Mouse (Mus musculus): ENCODE results near the gene Cacna1h.

Gene Cacna1h

GRCm38 (mm10) chr17:25445841-25446240 lies 12.3 kb upstream of the Cacna1h start:
- no peak for DNase-seq (ENCODE audit: low read depth, low spot score)

GRCm38 (mm10) chr17:25445074-25445473 lies 11.5 kb upstream of the Cacna1h start:
- no peak for DNase-seq (ENCODE audit: low read depth, low spot score)

- no peak for DNase-seq (ENCODE audit: low read depth, low spot score)
Observed at GRCm38 (mm10) chr17:25442889-25443288, 9.3 kb upstream of the Cacna1h start.

- no peak for DNase-seq (ENCODE audit: low read depth, low spot score)
Observed at GRCm38 (mm10) chr17:25441417-25441816, 7.8 kb upstream of the Cacna1h start.

- no peak for DNase-seq (ENCODE audit: low read depth, low spot score)
Observed at GRCm38 (mm10) chr17:25433223-25433616, 363 bp downstream of the Cacna1h start.

- DNase-seq (ENCODE audit: low read depth, low spot score): no peak
Observed at GRCm38 (mm10) chr17:25432433-25433181, 976 bp downstream of the Cacna1h start.

- no peak for DNase-seq (ENCODE audit: low read depth, low spot score)
Observed at GRCm38 (mm10) chr17:25430534-25430933, 3.0 kb downstream of the Cacna1h start.

- no peak for DNase-seq (ENCODE audit: low read depth, low spot score)
Observed at GRCm38 (mm10) chr17:25429886-25430285, 3.7 kb downstream of the Cacna1h start.

GRCm38 (mm10) chr17:25429240-25429639 lies 4.3 kb downstream of the Cacna1h start:
- no peak for DNase-seq (ENCODE audit: low read depth, low spot score)

GRCm38 (mm10) chr17:25427441-25427840 lies 6.1 kb downstream of the Cacna1h start:
- DNase-seq (ENCODE audit: low read depth, low spot score): no peak

- DNase-seq (ENCODE audit: low read depth, low spot score): no peak
Observed at GRCm38 (mm10) chr17:25425996-25426395, 7.6 kb downstream of the Cacna1h start.

- no peak for DNase-seq (ENCODE audit: low read depth, low spot score)
Observed at GRCm38 (mm10) chr17:25424526-25425080, 9.0 kb downstream of the Cacna1h start.

- no peak for DNase-seq (ENCODE audit: low read depth, low spot score)
Observed at GRCm38 (mm10) chr17:25420998-25421397, 12.6 kb downstream of the Cacna1h start.

GRCm38 (mm10) chr17:25418926-25419325 lies 14.7 kb downstream of the Cacna1h start:
- no peak for DNase-seq (ENCODE audit: low read depth, low spot score)

GRCm38 (mm10) chr17:25417990-25418389 lies 15.6 kb downstream of the Cacna1h start:
- no peak for DNase-seq (ENCODE audit: low read depth, low spot score)

- no peak for DNase-seq (ENCODE audit: low read depth, low spot score)
Observed at GRCm38 (mm10) chr17:25416219-25416618, 17.4 kb downstream of the Cacna1h start.

- no peak for DNase-seq (ENCODE audit: low read depth, low spot score)
Observed at GRCm38 (mm10) chr17:25415421-25415913, 18.1 kb downstream of the Cacna1h start.

- DNase-seq (ENCODE audit: low read depth, low spot score): no peak
Observed at GRCm38 (mm10) chr17:25414917-25415316, 18.7 kb downstream of the Cacna1h start.

GRCm38 (mm10) chr17:25414209-25414608 lies 19.4 kb downstream of the Cacna1h start:
- no peak for DNase-seq (ENCODE audit: low read depth, low spot score)

- no peak for DNase-seq (ENCODE audit: low read depth, low spot score)
Observed at GRCm38 (mm10) chr17:25411251-25411650, 22.3 kb downstream of the Cacna1h start.

- DNase-seq (ENCODE audit: low read depth, low spot score): no peak
Observed at GRCm38 (mm10) chr17:25410786-25411185, 22.8 kb downstream of the Cacna1h start.

GRCm38 (mm10) chr17:25410180-25410579 lies 23.4 kb downstream of the Cacna1h start:
- no peak for DNase-seq (ENCODE audit: low read depth, low spot score)

GRCm38 (mm10) chr17:25409621-25410020 lies 24.0 kb downstream of the Cacna1h start:
- DNase-seq (ENCODE audit: low read depth, low spot score): no peak

Measured in retina, adult 2 months (tissue).